Mouse (Mus musculus) right cerebral cortex, postnatal 4 days (tissue): ENCODE results near the gene Wee2.

ENCODE experiments used
- DNase-seq: peaks from one replicate; pipeline ENCODE4 v3.0.0-alpha.2; 2022

Gene Wee2

GRCm38 (mm10) chr6:40438936-40439335 is at the start of gene Wee2:
Gene Wee2, plus strand, starts transcription at chr6:40439088.
- no peak for DNase-seq

- DNase-seq = no peak
Measured at GRCm38 (mm10) chr6:40390975-40391374, 47.9 kb upstream of the Wee2 start.

DNA sequence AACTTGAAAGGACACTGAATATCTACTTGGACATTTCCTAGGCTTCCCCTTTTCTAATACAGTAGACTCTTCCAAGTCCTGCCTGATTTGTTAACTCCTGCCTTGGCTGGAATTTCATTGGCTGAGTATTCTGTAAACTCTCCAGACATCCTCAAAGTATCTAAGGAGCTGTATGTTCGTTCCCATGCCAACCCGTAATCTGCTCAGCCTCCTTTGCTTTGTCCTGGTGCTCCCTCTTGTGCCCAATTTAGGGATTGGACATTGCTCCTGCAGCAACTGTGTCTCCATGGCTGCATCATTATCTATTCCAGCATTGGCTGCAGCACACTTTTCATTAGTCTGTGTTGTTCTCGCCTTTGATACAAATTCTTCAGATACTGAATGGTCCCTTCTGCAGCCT is 45.7 kb upstream of the Wee2 start:
- peak; percentile 84 for DNase-seq

- no peak for DNase-seq
Measured at GRCm38 (mm10) chr6:40402031-40402430, 36.9 kb upstream of the Wee2 start.

DNA sequence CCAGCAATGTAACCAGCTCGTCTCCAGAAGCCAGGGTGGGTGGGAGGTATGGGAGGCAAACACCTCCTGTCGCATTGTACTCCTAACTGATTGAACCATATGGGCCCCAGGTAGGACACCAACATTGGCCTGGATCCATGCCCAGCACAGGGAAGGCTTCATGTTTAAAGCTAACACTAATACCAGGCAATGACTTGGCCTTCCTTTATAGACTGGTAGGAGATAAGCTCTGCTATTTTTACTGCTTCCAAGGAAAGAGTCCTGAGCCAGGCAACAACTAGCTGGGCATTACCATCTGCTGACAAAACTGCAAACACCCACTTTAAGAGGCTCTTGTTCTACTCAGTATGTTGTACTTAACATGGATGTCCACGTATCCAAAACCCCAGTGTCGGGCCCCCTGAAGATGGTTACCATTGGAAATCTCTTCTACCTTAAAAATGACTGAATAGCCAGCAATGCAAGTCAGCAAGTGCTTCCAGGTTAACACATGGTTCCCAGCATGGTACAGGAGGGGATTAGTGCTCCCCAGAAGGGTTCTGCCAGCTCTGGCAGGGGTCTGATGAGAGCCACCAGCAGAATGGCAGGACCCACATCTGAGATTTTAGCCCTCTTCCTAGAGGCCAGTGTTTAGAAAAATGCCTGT is 35.1 kb upstream of the Wee2 start:
- DNase-seq = no peak

GRCm38 (mm10) chr6:40411085-40411484 is 27.8 kb upstream of the Wee2 start:
- no peak for DNase-seq

DNA sequence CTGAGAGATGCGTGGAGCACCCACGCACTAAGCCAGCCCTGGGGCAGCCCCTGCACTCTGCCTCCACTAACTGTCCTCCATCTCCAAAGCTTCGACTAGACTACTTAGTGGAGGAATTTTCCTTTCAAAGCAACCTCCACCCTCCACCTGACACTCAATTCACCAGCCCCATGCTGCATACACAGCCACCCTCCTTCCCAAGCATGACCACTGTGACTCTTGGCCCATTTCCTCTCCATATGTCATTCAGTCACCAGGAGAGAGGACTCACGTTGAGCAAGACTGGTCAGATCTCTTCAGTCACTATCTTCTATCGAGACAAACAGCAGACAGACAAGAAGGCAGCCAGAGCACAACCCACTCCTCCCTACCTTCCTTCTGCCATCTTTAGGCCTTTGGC is 25.8 kb upstream of the Wee2 start:
- DNase-seq = no peak

DNA sequence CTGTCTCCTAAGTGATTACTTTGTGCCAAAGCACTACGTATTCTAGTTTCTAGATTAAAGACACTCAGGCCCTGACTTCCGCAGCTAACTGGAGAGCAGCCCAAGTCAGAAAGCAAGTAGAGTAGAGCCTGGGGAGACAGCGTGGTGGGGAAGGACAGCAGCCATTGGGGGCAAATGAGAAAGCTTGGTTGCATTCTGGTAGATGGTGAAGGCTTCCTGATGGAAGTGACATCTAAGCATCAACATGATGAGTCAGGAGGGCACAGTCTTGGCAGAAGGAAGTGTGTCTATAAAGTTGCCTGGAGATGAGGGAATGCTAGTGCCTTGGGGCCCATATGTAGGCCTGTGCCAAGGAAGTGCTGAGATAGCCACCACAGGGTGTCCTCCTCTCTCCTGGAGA is 25.3 kb upstream of the Wee2 start:
- no peak for DNase-seq

DNA sequence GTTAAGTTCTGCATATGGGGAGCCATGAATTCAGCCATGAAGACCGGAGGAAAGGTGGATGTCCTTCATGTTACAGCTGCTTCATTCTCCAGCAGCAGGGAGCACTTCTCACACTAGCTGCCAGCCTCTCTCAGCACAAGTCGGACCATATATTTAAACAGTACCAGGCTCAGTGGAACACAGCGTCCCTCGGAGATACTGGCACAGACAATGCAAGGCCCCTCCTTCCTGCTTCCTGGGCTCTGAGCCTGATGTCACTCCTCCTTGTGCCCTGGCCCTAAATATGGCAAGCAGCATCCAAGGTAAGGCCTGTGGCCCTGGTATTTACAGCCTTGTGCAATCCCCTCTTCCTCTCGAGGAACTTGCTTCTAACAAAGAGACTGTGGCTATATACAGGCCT is 23.1 kb upstream of the Wee2 start:
- no peak for DNase-seq

GRCm38 (mm10) chr6:40418386-40418785 is 20.5 kb upstream of the Wee2 start:
- DNase-seq = no peak

DNA sequence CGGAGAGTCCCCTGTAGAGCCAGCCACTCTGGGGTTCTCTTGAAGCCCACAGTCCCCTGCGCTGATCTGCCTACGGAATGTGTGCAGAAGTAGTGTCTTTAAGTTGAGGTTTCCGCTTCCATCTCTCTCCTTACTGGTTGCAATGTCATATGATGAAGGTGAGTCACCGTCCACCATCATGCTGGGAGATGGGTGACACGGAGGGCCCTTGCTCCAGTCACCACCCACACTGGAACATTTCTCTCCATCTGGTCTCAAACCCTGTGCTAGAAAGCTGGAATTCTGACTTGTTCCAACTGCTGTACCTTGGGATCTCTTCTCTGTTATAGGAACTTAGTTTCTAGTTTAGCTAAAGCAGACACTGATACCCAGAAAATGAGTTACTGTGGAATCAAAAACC is 17.8 kb upstream of the Wee2 start:
- DNase-seq = no peak

- DNase-seq = no peak
Measured at GRCm38 (mm10) chr6:40423013-40423412, 15.9 kb upstream of the Wee2 start.

GRCm38 (mm10) chr6:40423774-40424173 is 15.1 kb upstream of the Wee2 start:
- DNase-seq = no peak

GRCm38 (mm10) chr6:40427441-40427840 is 11.4 kb upstream of the Wee2 start:
- DNase-seq = no peak

DNA sequence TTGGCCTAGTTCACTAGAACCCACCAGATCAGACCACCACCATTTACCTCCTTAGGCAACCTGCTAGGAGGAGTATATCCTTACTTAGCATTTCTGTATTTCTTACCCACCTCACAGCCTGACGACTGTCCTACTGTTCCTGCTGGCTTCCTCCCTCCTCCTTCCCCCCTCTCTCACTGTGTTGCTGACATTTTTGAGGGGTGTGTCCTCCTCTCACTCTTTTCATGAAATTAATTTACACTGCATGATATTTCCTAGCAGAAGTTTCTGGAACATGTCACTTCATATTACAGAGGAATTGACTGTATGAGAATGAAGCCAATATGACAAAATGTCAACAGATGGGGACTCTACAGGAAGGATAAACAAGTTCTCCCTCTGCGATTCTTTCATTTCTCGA is 10.2 kb upstream of the Wee2 start:
- no peak for DNase-seq

- no peak for DNase-seq
Measured at GRCm38 (mm10) chr6:40429521-40429931, 9.4 kb upstream of the Wee2 start.

- DNase-seq = no peak
Measured at GRCm38 (mm10) chr6:40430251-40430650, 8.6 kb upstream of the Wee2 start.

DNA sequence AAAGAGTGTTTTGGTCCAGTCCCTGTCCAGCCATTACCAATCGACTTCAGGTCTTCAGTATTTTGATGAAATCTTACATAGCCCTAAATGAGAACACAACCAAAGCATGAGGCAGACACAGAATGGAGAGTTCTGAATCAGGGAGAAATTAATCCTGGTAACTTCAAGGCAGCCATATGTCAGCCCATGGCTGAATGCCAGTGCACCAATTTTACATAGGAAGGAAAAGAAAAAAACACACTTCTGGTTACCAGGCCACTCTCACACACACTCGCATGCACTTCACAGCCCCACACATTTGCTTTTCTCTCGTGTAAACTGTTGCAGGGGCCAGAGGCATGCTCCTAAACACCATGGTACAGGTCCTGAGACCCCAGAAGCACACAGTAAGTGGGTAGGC is 8.0 kb upstream of the Wee2 start:
- DNase-seq = no peak

DNA sequence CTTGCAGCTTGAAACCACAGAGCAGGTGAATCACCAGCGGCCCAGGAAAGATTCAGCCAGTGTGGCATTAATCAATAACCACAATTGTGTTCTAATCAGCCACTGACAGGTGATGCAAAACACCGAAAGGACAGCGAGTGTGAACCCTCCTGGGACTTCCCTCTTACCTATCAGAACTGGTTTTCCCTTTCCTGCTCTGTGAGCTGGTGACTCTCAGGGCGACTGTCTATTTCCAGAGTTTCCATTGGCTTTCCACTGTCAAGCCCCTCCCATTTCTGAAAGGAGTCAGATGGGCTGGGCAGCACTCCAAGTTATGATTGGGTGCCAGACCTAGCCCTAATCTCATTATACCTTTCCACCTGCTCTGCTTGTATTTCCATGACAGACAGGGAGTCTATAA is 7.5 kb upstream of the Wee2 start:
- no peak for DNase-seq

GRCm38 (mm10) chr6:40431812-40432211 is 7.1 kb upstream of the Wee2 start:
- no peak for DNase-seq

DNA sequence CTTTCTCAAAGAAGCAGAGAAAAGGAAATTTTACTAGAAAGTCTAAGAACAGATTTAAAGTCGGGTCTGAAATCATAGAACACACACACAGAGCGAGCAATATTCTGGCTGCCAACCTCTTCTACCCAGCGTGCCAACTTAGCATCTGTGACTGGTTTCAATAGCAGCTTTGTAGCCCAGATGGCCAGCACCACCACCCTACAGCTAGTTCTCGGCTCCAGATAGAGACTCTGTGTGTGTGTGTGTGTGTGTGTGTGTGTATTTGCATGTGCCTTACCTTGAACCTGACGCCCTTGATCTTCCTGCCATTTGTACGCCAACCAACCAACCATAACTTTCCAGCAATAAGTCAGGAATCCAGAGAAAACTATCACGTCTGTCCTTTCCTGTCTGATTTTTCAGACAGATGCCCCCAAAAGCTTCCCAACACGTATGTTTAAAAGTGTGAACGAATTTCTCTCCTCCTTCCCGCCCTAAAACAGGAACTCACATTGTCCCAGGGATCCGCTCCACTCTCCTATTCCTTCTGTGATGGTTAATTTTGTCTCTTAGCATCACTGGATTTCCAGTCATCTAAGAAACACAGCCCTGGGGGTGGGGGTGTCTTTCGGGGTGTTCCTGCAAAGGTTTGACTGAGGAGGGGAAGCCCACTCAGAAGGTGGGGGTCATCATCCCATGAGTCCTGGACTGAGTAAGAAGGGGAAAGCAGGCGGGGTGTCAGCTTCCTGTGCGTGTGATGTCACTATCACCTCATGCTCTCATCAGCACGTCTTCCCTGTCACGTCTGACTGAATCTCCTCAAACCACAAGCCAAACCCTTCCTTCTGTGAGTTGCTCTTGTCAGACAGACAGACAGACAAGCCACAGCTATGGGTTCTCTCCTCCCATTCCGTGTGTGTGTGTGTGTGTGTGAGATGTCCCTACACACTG is 6.3 kb upstream of the Wee2 start:
- DNase-seq = peak; percentile 56

DNA sequence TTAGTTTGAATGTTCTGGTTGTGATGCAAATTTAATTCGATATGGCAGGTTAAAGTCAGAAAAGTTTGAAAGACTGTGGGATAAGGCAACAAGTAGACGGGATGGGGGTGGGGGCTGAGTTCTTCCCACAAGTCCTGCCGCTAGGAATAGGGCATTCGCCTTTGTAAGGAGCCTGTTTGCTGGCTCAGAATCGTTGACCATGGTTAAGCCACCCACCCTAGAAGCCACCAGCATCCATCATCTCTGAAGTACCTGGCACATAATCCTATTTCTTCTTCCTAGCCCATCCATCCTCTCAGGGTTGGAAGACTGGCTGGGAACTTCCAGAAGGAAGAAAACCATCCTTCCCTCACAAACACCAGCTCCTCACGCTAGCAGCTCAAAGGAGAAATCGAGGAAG is 4.2 kb upstream of the Wee2 start:
- no peak for DNase-seq

GRCm38 (mm10) chr6:40435151-40436046 is 3.5 kb upstream of the Wee2 start:
- DNase-seq = peak; percentile 71
